Mouse (Mus musculus) 416B (cell line): ENCODE measurements around the gene Trim26.
A peak's percentile ranks its signal among the peaks of the same experiment; 100 is the strongest.
"Not testable (repeated sequence)": the region's sequence is repeated elsewhere in the genome, so short reads cannot be mapped to it uniquely, and the experiment has no call there.

Source experiments
- DNase-seq: peaks from one replicate; pipeline ENCODE4 v3.0.0; 2011; ENCODE audit warnings: low read depth

The Trim26 gene

DNA sequence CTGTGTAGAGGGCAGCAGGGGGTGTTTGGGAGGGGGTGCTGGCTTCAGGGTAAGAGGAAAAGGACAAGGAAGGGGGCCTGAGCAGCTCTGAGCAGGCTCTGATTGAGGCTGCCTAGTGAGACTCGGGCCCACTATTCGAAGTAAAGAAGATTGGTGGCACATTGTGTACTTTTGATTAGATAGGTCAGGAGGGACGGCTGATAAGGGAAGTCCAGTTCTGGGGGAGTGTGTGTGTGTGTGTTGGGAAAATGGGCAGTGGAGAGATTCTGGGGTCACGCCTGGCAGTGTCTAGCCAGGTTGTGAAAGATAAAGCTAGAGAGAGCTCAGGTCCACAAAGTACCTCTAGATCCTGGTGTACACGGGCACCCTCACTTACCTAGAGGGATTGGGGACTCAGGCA, 14.7 kb downstream of the Trim26 start:
- DNase-seq = no peak

DNA sequence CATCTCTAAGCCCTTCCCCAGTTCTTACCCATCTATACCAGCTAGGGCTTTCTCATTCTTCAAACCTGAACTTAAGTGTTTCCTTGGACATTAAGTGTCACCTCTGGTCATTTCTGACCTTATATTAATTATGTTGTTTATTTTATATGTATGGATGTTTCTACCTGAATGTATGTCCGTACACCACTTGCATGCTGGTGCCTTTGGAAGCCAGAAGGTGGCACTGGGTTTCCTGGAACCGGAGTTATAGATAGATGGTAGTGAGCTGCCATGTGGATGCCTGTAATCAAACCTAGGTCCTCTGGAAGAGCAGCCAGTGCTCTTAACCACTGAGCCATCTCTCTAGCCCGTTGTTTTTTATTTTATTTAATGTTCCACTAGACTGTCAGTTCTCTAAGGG, 18.6 kb downstream of the Trim26 start:
- no peak for DNase-seq

DNA sequence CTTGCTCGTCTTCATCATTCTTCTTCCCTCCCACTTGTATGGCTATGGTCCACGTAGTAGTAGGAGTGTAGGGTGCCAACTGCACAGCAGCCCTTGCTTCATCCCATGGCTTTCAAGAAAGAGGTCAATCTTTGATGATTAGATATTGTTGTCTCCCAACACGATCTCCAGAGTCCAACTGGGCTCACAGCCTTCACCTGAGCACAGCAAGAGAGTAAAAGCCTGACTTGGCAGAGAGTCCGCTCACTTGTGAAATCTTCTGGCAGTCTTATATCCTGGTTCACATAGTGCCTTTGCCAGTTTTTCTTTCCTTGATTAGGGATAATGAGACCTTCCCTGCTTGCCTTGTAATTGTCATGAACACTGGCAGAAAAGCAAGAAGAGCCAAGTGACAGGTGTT, 19.3 kb downstream of the Trim26 start:
- DNase-seq = no peak

DNA sequence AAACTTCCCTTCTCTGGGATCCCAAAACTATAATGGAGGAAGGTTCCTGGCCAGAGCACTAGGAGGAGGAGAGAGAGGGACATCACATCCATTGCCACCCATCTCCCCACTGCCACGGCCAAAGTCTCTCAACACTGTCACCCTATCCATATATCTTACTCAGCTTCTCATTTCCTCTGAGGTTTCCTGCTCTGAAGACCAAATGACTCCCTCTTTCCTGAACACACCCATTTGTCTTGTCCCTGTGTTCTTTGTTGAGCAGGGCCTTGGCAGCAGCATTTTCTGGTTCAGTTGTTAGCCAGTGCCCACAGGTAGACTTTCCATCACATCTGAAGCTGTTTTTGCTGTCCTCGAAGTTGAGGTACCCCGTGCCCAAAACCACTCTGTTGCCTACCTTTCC, 21.2 kb downstream of the Trim26 start:
- peak; percentile 71 for DNase-seq

DNA sequence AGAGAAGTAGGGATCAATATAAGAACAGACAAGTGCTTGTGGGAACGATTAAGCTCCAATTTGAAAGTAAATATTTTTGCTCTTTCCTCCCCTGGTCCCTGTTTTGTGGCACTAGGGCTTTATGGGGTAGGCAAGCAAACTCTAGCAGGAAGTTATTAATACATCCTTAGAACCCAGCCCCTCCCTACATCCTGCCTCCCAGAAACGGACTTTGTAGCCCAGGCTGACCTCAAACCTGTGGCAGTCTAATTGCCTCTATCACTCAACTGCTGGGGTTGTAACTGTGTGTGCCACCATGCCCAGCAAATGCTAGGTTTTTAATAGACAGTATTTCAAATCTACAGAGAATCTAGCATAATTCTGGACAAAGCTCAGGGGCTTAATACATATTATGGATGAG, 24.7 kb downstream of the Trim26 start:
- DNase-seq = no peak

DNA sequence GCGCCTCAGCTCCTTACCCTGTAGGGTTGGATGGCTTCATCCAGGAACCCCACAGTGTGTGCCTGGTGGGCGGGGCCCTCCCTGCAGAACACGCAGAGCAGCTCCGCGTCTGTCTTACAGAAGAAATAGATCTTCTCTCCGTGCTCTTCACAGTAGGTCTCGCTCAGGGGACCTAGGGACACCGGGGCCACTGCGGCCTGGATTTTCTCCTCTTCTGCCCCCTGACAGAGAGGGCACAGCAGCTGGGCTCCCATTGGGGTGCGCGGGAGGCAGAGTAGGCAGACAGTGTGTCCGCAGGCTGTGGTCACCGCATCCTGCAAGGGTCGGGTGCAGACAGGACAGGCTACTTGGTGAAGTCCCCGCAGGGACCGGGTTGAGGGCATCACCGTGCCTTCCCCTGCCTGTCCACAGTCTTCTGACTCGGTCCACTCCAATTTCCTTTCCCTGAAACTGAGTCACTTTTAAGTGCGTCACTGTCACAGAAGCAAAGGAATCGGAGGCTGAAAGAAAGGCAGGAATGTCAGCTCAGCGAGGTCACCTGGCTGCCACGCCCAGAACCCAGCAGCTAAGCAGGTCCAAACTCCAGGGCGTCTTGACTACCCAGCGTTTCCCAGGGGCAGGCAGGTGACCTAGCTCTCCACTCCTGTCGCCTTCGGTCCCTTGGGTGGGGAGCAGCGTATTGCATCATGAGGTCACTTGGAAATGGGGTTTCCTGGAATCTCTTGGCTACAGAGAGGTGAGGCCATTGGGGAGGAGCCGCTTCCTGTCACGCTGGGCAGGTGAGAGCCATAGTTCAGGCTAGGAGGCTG, 30.0 kb downstream of the Trim26 start, which contains the start of gene Trim15:
Trim15 (minus strand) TSS at position 492 of the 809 bp plus-strand sequence.
- no peak for DNase-seq

DNA sequence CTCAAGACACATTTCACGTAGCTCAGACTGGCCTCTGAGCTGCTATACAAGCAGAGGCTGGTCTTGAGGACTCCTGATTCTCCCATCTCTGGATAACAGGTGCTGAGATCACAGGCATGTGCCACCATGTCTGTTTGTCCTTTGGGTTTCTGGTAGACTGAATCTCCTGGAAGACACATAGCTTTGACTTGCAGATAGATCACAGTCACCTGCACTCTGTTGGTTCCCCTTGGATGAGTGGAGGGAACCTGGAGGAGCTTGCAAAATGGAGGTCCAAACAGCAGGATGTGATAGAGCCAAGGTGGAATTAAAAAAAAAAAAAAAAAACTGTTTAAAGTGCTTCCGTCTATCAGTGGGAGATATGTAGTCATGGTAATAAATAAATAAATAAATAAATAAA, 31.9 kb downstream of the Trim26 start:
- no peak for DNase-seq

DNA sequence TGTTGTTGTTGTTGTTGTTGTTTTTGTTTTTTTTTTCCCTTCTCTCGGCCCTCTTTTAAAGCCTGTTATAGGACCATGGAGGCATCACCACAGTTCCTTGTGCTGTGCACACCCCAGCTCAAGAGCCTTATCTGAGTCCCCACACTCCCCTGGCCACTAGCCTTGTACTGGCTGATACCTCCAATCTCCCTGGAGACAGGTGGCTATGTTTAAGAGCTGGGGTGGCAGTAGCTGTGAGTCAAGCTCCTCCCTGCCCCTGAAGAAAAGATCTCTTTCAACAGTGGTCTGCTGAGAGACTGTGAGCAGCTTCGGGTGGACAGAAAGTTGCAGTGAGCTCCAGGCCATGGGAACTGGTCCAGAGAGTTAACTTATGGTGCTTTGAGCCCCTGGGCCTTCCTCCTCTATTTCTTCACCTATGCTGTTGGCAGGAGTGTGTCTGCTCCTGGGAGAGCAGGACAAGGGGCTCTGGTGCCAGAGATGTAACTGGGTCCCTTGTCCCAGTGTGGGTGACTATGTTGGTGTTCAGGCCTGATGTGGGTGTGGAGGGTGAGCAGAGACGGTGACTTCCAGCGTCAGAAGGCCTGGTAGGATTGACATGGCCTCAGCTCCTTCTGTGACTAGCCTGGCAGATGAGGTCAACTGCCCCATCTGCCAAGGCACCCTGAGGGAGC, 32.5 kb downstream of the Trim26 start, which contains the start of gene Trim10:
Trim10 (plus strand) TSS at position 291 of the 671 bp plus-strand sequence.
- no peak for DNase-seq

DNA sequence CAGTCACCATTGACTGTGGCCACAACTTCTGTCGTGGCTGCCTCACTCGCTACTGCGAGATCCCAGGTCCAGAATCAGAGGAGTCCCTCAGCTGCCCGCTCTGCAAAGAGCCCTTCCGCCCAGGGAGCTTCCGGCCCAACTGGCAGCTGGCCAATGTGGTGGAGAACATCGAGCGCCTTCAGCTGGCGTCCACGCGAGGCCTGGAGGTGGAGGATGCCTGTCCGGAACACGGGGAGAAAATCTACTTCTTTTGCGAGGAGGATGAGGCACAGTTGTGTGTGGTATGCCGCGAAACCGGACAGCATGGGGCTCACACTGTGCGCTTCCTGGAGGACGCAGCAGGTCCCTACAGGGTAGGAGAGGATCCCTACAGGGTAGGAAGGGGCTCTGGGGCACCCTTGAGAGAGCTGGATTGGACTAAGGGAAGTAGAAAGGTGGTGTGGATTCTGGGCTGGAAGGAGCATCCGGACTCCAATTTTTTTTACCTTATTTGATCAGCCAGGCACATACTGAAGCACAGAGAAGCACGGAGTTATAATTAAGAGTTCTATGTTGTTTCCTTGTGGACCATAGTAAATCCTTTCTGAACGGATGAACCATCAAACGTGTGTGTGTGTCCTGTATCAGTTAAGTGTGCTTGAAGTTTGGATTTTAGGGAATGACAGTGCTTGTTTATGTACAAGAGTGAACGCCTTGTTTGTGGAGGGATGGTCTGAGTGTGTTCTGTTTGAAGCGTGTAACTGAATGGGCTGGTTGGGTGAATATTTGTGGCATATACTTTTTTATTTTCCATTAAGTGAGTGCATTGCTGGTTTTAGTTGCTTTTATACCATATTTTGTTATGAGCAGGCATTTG, 33.2 kb downstream of the Trim26 start:
- peak; percentile 46 for DNase-seq

DNA sequence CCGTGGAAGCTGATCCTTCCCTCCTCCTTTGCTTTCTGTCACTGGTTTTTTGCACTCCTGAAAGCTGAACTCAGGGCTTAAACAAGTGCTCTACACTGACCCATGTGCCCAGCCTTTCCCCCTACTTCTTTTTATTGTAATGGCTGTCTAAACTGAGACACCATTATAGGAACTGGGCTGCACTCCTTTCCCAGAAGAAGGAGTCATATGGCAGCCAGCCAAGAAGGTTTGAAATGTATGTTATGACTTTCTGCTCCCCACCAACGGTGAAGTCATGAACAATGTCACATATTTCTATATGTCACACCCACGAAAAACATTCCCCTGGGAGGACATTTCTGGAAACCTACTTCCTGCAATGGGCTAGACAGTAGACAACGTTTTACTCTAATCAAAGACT, 37.7 kb downstream of the Trim26 start:
- no peak for DNase-seq

DNA sequence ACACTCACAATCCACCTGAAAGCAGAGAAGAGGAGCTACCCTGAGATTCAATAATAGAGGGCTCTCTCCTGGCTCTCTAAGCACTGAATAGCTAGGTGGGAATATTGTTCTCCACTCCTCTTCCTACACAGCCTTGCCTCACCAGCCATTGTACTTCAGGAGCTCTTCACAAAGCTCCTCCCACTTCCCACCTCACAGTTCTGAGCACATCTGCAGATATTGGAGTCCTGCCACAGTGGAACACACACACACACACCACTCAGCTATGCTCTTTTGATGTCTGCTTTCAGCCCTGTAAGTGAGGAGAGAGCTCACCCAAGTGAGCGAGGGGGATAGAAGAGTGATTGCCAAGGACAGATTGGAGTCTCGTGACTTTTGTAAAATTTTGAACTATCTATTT, 46.4 kb downstream of the Trim26 start:
- no peak for DNase-seq

DNA sequence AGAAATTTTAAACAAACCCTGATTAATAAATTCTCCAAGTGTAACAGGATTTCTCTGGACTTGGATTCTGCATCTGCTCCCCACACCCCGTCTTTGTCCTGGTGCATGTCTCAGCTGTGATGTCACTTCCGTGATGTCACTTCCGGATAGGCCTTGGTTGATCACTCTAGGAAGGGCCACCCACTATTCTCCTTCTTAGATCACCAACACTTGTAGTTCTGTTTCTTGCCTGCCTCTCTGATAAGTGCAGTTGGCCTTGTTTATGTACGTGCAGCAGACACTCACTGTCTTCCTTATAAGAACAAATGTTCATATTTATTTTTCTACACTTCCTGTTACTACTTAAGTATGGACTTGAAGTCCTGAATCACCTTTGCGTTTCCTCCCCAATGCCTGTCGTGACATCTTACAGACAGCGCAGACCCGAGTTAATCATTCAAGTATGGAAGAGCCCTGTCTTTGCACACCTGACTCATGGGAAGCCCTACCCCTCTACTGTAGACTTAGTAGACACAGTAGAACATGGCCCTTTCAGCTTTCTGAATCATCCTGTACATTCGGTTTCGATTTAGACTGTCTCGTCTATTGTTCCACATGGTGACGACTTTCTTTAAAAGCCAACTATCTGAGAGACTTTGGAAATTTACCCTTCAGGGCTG, 48.3 kb downstream of the Trim26 start:
- peak; percentile 21 for DNase-seq

DNA sequence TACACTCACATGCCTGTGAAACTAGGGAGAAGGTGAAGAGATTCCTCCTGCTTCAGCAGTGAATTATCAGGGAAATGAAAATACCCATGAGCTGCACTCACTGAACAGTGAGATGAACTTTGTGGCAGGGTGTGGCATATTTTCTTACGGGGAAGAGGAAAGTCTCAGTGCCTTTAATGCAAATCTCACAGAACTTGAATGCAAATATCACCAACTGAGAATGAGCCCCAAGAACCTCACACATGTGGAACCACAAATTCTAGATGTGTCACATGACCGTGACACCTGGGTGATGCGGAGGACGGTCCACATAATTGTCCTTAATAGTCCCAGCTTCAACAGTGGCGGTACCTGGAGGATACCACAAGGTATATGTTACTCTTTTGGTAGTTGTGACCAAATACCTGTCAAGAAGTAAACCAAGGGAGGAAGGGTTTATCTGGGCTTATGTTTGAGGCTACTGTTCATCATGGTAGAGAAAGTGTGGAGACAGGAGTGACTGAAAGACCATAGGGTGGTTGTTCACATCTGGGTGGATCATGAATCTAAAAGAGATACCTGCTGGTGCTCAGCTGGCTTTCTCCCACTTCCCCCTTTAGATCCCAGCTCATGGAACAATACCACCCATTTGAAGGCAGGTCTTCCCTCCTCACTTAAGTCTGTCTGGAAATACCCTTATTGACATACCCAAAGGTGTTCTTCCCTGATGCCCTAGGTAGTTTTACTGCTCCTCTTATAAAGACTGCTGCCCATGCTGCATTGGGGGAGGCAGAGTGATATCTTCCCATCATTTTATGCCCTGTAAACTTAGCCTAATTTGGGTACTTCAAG, 53.4 kb downstream of the Trim26 start, which contains the start of gene Trim40:
Trim40 (minus strand) TSS at position 51 of the 831 bp plus-strand sequence.
- no peak for DNase-seq

DNA sequence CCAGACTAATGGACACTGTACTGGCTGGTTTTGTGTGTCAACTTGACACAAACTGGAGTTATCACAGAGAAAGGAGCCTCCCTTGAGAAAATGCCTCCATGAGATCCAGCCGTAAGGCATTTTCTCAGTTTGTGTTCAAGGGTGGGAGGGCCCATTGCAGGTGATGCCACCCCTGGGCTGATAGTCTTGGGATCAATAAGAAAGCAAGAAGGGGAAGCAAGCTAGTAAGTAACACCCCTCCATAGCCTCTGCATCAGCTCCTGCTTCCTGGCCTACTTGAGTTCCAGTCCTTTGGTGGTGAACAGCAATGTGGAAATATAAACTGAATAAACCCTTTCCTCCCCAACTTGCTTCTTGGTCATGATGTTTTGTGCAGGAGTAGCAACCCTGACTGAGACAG, 54.6 kb downstream of the Trim26 start:
- DNase-seq = not testable (repeated sequence)

DNA sequence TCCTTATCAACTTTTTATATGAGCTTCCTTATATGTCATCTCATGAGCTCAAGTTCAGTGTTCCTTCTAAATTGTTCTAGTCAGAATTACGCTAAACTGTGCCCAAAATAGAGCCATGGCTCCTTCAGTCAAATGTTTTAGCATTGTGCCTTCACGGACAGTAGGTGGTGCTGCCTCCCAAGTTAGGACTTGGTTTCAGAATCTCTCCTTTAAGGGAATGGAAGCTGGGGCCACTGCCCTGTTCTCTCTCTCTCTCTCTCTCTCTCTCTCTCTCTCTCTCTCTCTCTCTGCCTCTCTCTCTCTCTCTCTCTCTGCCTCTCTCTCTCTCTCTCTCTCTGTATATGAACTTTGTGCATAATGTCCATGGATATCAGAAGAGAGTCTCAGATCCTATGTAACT, 55.4 kb downstream of the Trim26 start:
- DNase-seq = peak; percentile 78

DNA sequence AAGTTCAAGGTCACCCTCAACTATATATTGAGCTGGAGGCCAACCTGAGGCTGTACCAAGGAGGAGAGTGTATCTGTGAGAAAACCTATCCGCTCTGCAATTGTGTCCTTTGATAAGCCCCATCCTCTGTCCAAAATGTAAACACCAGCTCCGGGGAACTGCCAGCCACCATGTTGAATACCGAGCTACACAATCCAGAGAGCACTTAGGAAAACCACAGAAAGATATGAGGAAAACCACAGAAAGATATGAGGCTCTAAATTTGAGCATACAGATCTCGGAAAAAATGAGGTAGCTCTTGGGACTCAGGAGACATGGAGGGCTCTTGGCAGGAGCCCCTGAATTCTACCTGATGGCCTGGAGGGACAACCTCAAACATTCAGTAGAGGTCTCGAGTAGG, 56.5 kb downstream of the Trim26 start:
- peak; percentile 72 for DNase-seq

DNA sequence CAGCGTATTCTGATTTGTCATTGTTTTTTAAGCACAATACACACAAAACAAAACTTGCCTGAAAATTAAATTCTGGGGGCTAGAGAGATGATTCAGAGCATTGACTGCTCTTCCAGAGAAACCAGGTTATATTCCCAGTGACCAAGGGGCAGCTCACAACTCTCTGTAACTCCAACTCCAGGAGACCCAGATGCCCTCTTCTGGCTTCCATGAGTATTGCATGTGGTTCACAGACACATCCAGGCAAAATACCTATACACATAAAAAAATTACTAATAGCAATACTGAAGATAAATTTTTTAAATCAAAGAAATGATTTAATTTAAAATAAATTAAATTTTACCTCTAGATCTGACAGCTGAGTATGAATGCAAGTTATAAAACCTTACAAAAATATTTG, 59.6 kb downstream of the Trim26 start:
- peak; percentile 48 for DNase-seq

DNA sequence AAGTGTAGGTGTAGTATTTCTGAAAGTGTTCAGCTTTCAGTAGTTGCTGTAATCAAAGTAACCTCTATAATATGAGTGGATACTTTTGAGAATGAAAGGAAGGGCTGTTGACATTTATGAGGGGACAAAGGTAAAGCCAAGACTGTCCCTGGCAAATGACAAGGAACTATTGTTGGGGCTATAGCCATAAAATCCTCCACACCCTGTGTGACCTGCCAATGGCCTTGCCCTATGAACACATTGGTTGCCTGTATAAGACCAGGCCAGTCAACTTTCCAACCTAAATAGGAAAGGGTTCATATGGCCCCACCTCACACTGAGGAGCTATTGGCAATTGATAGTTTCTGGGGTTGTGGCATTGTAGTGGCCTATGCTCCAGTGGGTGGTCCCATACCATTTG, 60.1 kb downstream of the Trim26 start:
- no peak for DNase-seq

DNA sequence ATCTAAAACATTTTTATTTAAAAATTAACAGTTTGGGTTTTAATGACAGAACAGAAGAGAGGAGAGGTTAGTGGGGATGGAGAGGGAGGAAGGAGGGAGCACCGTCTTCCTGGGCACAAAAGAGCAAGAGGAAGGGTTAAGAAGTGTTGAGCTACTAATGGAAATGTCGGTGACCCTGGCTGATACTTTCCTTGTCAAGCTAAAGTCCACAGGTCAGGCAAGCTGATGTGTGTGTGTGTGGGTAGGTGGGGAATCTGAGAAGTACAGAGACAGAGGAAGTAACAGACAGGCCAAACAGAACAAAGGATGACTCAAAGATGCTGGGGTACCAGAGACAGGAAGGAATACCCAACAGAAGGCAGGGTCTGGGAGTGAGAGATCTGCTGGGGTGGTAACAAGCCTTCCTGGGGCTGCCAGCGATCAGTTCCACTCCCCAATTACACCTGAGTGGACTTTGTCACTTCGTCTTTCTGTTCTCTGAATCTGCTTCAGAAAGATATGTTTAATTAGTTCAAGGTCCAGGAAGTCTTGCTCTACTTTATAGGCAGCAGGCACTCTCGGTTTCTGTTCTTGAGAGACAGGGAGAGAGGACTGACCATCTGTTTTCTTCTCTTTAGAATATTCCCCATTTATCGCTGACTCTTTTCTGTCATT, 60.7 kb downstream of the Trim26 start, which contains the start of gene Trim31:
Trim31 (plus strand) TSS at position 567 of the 654 bp plus-strand sequence.
- DNase-seq = no peak

DNA sequence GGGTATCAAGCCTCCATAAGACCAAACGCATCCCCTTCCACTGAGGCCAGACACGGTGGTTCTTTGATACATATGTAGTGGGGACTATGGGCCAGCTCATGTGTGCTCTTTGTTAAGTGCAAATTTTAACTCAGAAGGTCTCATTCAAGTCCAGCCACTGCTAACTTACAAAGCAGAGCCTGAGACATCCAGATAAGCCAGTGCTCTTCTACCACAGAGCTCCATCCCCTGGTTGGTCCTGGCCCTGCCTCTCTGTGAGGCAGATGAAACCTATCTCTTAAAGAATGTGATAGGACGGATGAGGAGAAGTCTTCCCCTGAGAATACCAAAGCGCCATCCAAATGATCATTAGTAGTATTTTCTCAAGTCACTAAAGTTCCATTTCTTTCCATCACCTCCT, 62.4 kb downstream of the Trim26 start:
- DNase-seq = no peak
